Mouse (Mus musculus) heart, embryonic 12.5 days (tissue): Measurements from ENCODE around the gene Zfp628. TPM values are rescaled to one million over a fixed set of nuclear protein-coding genes. Genes with fewer than 3 reads are reported as not detected.
"Not testable (repeated sequence)": the region's sequence is repeated elsewhere in the genome, so short reads cannot be mapped to it uniquely, and the experiment has no call there.

Experiments
- ATAC-seq: fragments of 200-750 bp; cut with Nextera tagmentation; 2 replicates; pipeline ENCODE4 v1.8.0; 2017; ENCODE audit warnings: moderate TSS enrichment, moderate library complexity; ENCODE audit not compliant: insufficient number of reproducible peaks, low FRiP score
- H3K27ac ChIP-seq: fragments of 300-500 bp; sonication (generic); 2 replicates; pipeline ENCODE4 v1.5.1; 2016; ENCODE audit warnings: mild to moderate bottlenecking, moderate library complexity; ENCODE audit not compliant: poor library complexity, severe bottlenecking
- H3K27me3 ChIP-seq: fragments of 300-500 bp; sonication (generic); replicated peaks from 2 replicates; pipeline ENCODE4 v1.6.1; 2016; ENCODE audit warnings: mild to moderate bottlenecking, moderate library complexity
- H3K36me3 ChIP-seq: fragments of 300-500 bp; sonication (generic); 2 replicates; pipeline ENCODE4 v1.6.1; 2016; ENCODE audit warnings: mild to moderate bottlenecking, moderate library complexity
- H3K4me1 ChIP-seq: fragments of 300-500 bp; sonication (generic); replicated peaks from 2 replicates; pipeline ENCODE4 v1.6.1; 2016; ENCODE audit warnings: mild to moderate bottlenecking
- H3K4me2 ChIP-seq: fragments of 300-500 bp; sonication (generic); 2 replicates; pipeline ENCODE4 v1.6.1; 2016; ENCODE audit warnings: mild to moderate bottlenecking, moderate library complexity
- H3K4me3 ChIP-seq: fragments of 300-500 bp; sonication (generic); 2 replicates; pipeline ENCODE4 v1.5.1; 2016; ENCODE audit warnings: mild to moderate bottlenecking
- H3K9ac ChIP-seq: fragments of 300-500 bp; sonication (generic); 2 replicates; pipeline ENCODE4 v1.6.1; 2016; ENCODE audit warnings: mild to moderate bottlenecking, moderate library complexity
- H3K9me3 ChIP-seq: fragments of 300-500 bp; sonication (generic); replicated peaks from 2 replicates; pipeline ENCODE4 v1.6.1; 2016; ENCODE audit warnings: mild to moderate bottlenecking, moderate library complexity
- WGBS: fragments of 180-500 bp; shearing (Covaris S2); methylation state at CpG from one replicate; pipeline ENCODE4 v1.1.7; 2016; 5-methylcytosine and 5-hydroxymethylcytosine counted together
- polyA plus RNA-seq: library from polyadenylated mRNA; unstranded; fragments of >200 nt; fragmentation: Nextera tagmentation; extraction: Ambion mirVana; gene quantifications from 2 replicates; pipeline ENCODE4 v1.2.1, GENCODE M21; 2016

Gene Zfp628
- polyA plus RNA-seq = 2.6 and 2.9 TPM in 2 replicates

GRCm38 (mm10) chr7:4915007-4915665 lies at the start of gene Zfp628:
Zfp628 (plus strand) TSS chr7:4915217.
- Histone ChIP-seq H3K36me3 (peaks cover 30% of the 10 kb centered on the region), H3K4me1 (peaks cover 17% of the 10 kb centered on the region), H3K4me2 (peak within 1 kb of the TSS; percentile 91), H3K27ac (peak within 1 kb of the TSS; percentile 88), H3K9ac (peak within 1 kb of the TSS; percentile 81), H3K27me3 (0 out of 2 replicates have a peak, but pooled peaks cover 2% of the 10 kb centered on the region), H3K4me3 (peak within 1 kb of the TSS; percentile 60), H3K9me3 (no peaks in the 10 kb centered on the region)
- 1% methylated on average over 56 of the region's 56 CpGs for WGBS
- peak; percentile 92 for ATAC-seq

- ATAC-seq = peak; percentile 100
- Histone ChIP-seq H3K4me2 (peak overlapping the region; percentile 68), H3K27ac (peak overlapping the region; percentile 64; the same call in 1 of the 2 replicates), H3K9ac (peak overlapping the region; percentile 81), H3K27me3 (no peaks in the 10 kb centered on the region), H3K4me1 (peaks cover 15% of the 10 kb centered on the region; the same call in 1 of the 2 replicates), H3K36me3 (no peaks in the 10 kb centered on the region), H3K9me3 (no peaks in the 10 kb centered on the region), H3K4me3 (peak overlapping the region; percentile 78)
- 3% methylated on average over 40 of the region's 40 CpGs for WGBS
Measured at GRCm38 (mm10) chr7:4865579-4866493, 49.2 kb upstream of the Zfp628 start.

GRCm38 (mm10) chr7:4866631-4867180 lies 48.3 kb upstream of the Zfp628 start:
- peak overlapping the region; percentile 81 for H3K9ac ChIP-seq
- H3K27me3 ChIP-seq = no peaks in the 10 kb centered on the region
- H3K4me1 ChIP-seq = peaks cover 15% of the 10 kb centered on the region; the same call in 1 of the 2 replicates
- no peaks in the 10 kb centered on the region for H3K9me3 ChIP-seq
- H3K4me3 ChIP-seq = peak overlapping the region; percentile 78
- 46% methylated on average over 10 of the region's 10 CpGs for WGBS
- H3K4me2 ChIP-seq = peak overlapping the region; percentile 68
- no peak for ATAC-seq
- no peaks in the 10 kb centered on the region for H3K36me3 ChIP-seq
- peak overlapping the region; percentile 53; the same call in 1 of the 2 replicates for H3K27ac ChIP-seq

GRCm38 (mm10) chr7:4870133-4870532 lies 44.9 kb upstream of the Zfp628 start, which contains the start of gene Isoc2b:
Isoc2b (minus strand) TSS chr7:4870258.
- H3K27me3 ChIP-seq = no peaks in the 10 kb centered on the region
- H3K4me1 ChIP-seq = 0 out of 2 replicates have a peak, but pooled peaks cover 12% of the 10 kb centered on the region
- no peaks in the 10 kb centered on the region for H3K9me3 ChIP-seq
- H3K9ac ChIP-seq = no peak within 1 kb of the TSS
- no peaks in the 10 kb centered on the region for H3K36me3 ChIP-seq
- no peak for ATAC-seq
- H3K27ac ChIP-seq = no peak within 1 kb of the TSS
- H3K4me2 ChIP-seq = no peak within 1 kb of the TSS
- H3K4me3 ChIP-seq = no peak within 1 kb of the TSS
- 52% methylated on average over 6 of the region's 6 CpGs for WGBS

- WGBS = 0% methylated on average over 22 of the region's 22 CpGs
- H3K36me3 ChIP-seq = no peaks in the 10 kb centered on the region
- ATAC-seq = peak; percentile 100
- peak within 1 kb of the TSS; percentile 90 for H3K4me2 ChIP-seq
- H3K27ac ChIP-seq = no peak within 1 kb of the TSS
- peaks cover 13% of the 10 kb centered on the region for H3K4me1 ChIP-seq
- H3K9me3 ChIP-seq = 0 out of 2 replicates have a peak, but pooled peaks cover 4% of the 10 kb centered on the region
- peak within 1 kb of the TSS; percentile 62 for H3K4me3 ChIP-seq
- no peaks in the 10 kb centered on the region for H3K27me3 ChIP-seq
- H3K9ac ChIP-seq = peak within 1 kb of the TSS; percentile 76
Measured at GRCm38 (mm10) chr7:4876753-4877221, 38.2 kb upstream of the Zfp628 start, which contains the start of gene Isoc2a. Isoc2a (plus strand) TSS chr7:4877153.

- peak; percentile 7; the same call in 1 of the 2 replicates for ATAC-seq
- 5% methylated on average over 11 of the region's 11 CpGs for WGBS
Measured at GRCm38 (mm10) chr7:4877226-4877625, 37.8 kb upstream of the Zfp628 start.

GRCm38 (mm10) chr7:4878186-4878585 lies 36.8 kb upstream of the Zfp628 start:
- H3K27ac ChIP-seq = no peak overlapping the region
- H3K27me3 ChIP-seq = no peaks in the 10 kb centered on the region
- H3K9me3 ChIP-seq = 0 out of 2 replicates have a peak, but pooled peaks cover 7% of the 10 kb centered on the region
- H3K4me1 ChIP-seq = peaks cover 13% of the 10 kb centered on the region
- H3K36me3 ChIP-seq = 0 out of 2 replicates have a peak, but pooled peaks cover 5% of the 10 kb centered on the region
- no peak overlapping the region for H3K4me2 ChIP-seq
- no peak for ATAC-seq
- H3K9ac ChIP-seq = no peak overlapping the region
- no peak overlapping the region for H3K4me3 ChIP-seq

More at GRCm38 (mm10) chr7:4877226-4877625, 37.8 kb upstream of the Zfp628 start:
- Histone ChIP-seq H3K27me3 (no peaks in the 10 kb centered on the region), H3K36me3 (0 out of 2 replicates have a peak, but pooled peaks cover 2% of the 10 kb centered on the region), H3K4me3 (peak overlapping the region; percentile 62), H3K4me2 (peak overlapping the region; percentile 90), H3K9me3 (0 out of 2 replicates have a peak, but pooled peaks cover 7% of the 10 kb centered on the region), H3K4me1 (peaks cover 13% of the 10 kb centered on the region), H3K27ac (no peak overlapping the region), H3K9ac (peak overlapping the region; percentile 76)

- not testable (repeated sequence) for H3K4me3 ChIP-seq, H3K27ac ChIP-seq, ATAC-seq, H3K9ac ChIP-seq, H3K9me3 ChIP-seq, H3K36me3 ChIP-seq, H3K27me3 ChIP-seq, H3K4me2 ChIP-seq
- 84% methylated on average over 1 of the region's 1 CpGs for WGBS
- H3K4me1 ChIP-seq = peaks cover 13% of the 10 kb centered on the region
Measured at GRCm38 (mm10) chr7:4879036-4879435, 36.0 kb upstream of the Zfp628 start.

GRCm38 (mm10) chr7:4886680-4887079 lies 28.3 kb upstream of the Zfp628 start:
- ATAC-seq = no peak
- Histone ChIP-seq H3K4me1 (no peaks in the 10 kb centered on the region), H3K36me3 (0 out of 2 replicates have a peak, but pooled peaks cover 10% of the 10 kb centered on the region), H3K4me2 (no peak overlapping the region), H3K9ac (no peak overlapping the region), H3K4me3 (no peak overlapping the region), H3K27ac (no peak overlapping the region), H3K27me3 (no peaks in the 10 kb centered on the region), H3K9me3 (0 out of 2 replicates have a peak, but pooled peaks cover 4% of the 10 kb centered on the region)
- WGBS = 71% methylated on average over 4 of the region's 4 CpGs

- Histone ChIP-seq H3K9ac (no peak overlapping the region), H3K36me3 (0 out of 2 replicates have a peak, but pooled peaks cover 9% of the 10 kb centered on the region), H3K9me3 (no peaks in the 10 kb centered on the region), H3K27me3 (no peaks in the 10 kb centered on the region), H3K4me1 (peaks cover 10% of the 10 kb centered on the region), H3K4me2 (no peak overlapping the region), H3K27ac (no peak overlapping the region), H3K4me3 (no peak overlapping the region)
- ATAC-seq = no peak
- 50% methylated on average over 11 of the region's 11 CpGs for WGBS
Measured at GRCm38 (mm10) chr7:4895186-4895585, 19.8 kb upstream of the Zfp628 start.
